9 mouse cellular contexts compared by ENCODE assay signal in the genomic region with DNA sequence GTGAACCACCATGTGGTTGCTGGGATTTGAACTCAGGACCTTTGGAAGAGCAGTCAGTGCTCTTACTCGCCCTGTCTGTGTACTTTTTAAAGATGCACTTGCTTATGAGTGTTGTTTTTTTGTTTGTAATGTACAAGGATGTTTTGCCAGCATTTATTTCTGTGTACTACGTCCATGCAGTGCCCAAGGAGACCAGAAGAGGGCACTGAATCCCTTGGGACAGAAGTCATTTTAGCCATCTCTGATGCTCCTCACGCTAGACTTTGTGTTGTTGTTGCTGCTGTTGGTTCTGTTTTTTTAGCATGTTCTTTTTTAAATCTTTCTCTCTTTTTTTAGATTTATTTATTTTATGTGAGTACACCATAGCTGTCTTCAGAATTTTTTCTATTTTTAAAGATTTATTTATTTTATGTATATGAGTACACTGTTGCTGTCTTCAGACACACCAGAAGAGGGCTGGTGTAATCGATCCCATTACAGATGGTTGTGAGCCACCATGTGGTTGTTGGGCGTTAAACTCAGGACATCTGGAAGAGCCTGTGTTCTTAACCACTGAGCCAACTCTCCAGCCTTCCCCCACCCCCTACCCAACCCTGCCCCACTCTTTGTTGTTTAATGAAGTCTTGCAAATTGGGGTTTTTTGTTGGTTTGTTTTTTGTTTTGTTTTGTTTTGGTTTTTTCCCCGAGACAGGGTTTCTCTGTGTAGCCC. TPM values are rescaled to one million over a fixed set of nuclear protein-coding genes. Genes with fewer than 3 reads are reported as not detected.
DNase-seq lines count a peak whose midpoint lies in the region; ATAC-seq and TF ChIP-seq lines count a peak whose summit lies in the region.
"Had no signal": no experiment of that assay in that cellular context is flagged by ENCODE, and none has a peak within 500 bp of the region (broad histone marks: within the 10 kb centered on the region; RNA-seq: fewer than 3 reads in every experiment).

No protein-coding gene starts in this region.

- DNase-seq in ES-CJ7 (ENCODE audit: low read depth, low spot score), result peak; percentile 75
- DNase-seq in adrenal gland, postnatal 36 days, result peak; percentile 67 to 72
- DNase-seq in hindlimb bud, embryonic 11.5 days (ENCODE audit: extremely low spot score, low read depth, low spot score), result peak; percentile 28
- peak; percentile 50 for DNase-seq in lung, adult 2 months
- peak; percentile 70 for DNase-seq in thymus, postnatal 14 days

- H3K4me2 ChIP-seq in intestine, postnatal 0 days (replicated peaks; ENCODE audit: low read depth), result no peak overlapping the region
- H3K4me2 ChIP-seq in intestine, embryonic 15.5 days (replicated peaks), result no peak overlapping the region
- H3K4me2 ChIP-seq: heart, embryonic 13.5 days had no signal

- H3K27me3 ChIP-seq in intestine, postnatal 0 days (replicated peaks; ENCODE audit: control insufficient read depth, insufficient read depth, low read length), result no peaks in the 10 kb centered on the region
- H3K27me3 ChIP-seq in intestine, embryonic 15.5 days (replicated peaks), result no peaks in the 10 kb centered on the region
- H3K27me3 ChIP-seq: heart, embryonic 13.5 days had no signal

- no peak overlapping the region for H3K27ac ChIP-seq in intestine, postnatal 0 days (ENCODE audit: low read depth, low read length)
- H3K27ac ChIP-seq in intestine, embryonic 15.5 days, result no peak overlapping the region
- H3K27ac ChIP-seq: heart, embryonic 13.5 days had no signal

- peaks cover 31% of the 10 kb centered on the region for H3K36me3 ChIP-seq in intestine, postnatal 0 days (ENCODE audit: control insufficient read depth, insufficient read depth)
- H3K36me3 ChIP-seq in intestine, embryonic 15.5 days, result peaks cover 7% of the 10 kb centered on the region; the same call in 1 of the 2 replicates

- no peaks in the 10 kb centered on the region for H3K4me1 ChIP-seq in intestine, postnatal 0 days (replicated peaks; ENCODE audit: control insufficient read depth, insufficient read depth, low read length)
- H3K4me1 ChIP-seq in intestine, embryonic 15.5 days (replicated peaks), result no peaks in the 10 kb centered on the region
- H3K4me1 ChIP-seq in lung, adult 2 months (ENCODE audit: control insufficient read depth, insufficient read depth, low read length), result no peaks in the 10 kb centered on the region
- H3K4me1 ChIP-seq: heart, embryonic 13.5 days had no signal

- TF ChIP-seq POLR2A in lung, adult 2 months (IDR thresholded peaks at IDR 0.05; ENCODE audit: borderline replicate concordance, extremely low read depth, low read depth, low read length), result no peak

- peak; percentile 83 for TF ChIP-seq CTCF in intestine, postnatal 0 days (IDR thresholded peaks at IDR 0.05; ENCODE audit: low read depth)
- TF ChIP-seq CTCF in lung, adult 2 months (IDR thresholded peaks at IDR 0.05; ENCODE audit: insufficient read depth, low read length), result peak; percentile 58; the same call in 1 of the 2 replicates

- H3K4me3 ChIP-seq in intestine, postnatal 0 days (ENCODE audit: low read depth, low read length), result no peak overlapping the region
- no peak overlapping the region for H3K4me3 ChIP-seq in intestine, embryonic 15.5 days (replicated peaks)
- no peak overlapping the region for H3K4me3 ChIP-seq in lung, adult 2 months (replicated peaks; ENCODE audit: extremely low read depth, low read depth, low read length)
- H3K4me3 ChIP-seq: heart, embryonic 13.5 days; myocyte had no signal

- WGBS in intestine, postnatal 0 days, result 40% methylated on average over 6 of the region's 6 CpGs
- WGBS in intestine, embryonic 15.5 days, result 51% methylated on average over 6 of the region's 6 CpGs
- 20% methylated on average over 6 of the region's 6 CpGs for WGBS in lung, adult 2 months

- H3K9me3 ChIP-seq in intestine, postnatal 0 days (ENCODE audit: control insufficient read depth), result no peaks in the 10 kb centered on the region
- H3K9me3 ChIP-seq in intestine, embryonic 15.5 days, result no peaks in the 10 kb centered on the region
- H3K9me3 ChIP-seq: heart, embryonic 13.5 days had no signal

- no peak for ATAC-seq in intestine, postnatal 0 days
- ATAC-seq in intestine, embryonic 15.5 days, result no peak; the same call in 1 of the 2 replicates

- H3K9ac ChIP-seq in intestine, postnatal 0 days (ENCODE audit: low read depth, low read length), result no peak overlapping the region
- no peak overlapping the region for H3K9ac ChIP-seq in intestine, embryonic 15.5 days
- H3K9ac ChIP-seq: heart, embryonic 13.5 days had no signal

RNA-seq across cellular contexts. Expression of gene Smim6, which starts 8.4 kb away (rescaled TPM):
- 29.6 and 32.9 TPM in 2 replicates for polyA plus RNA-seq in intestine, postnatal 0 days (2015; fragmentation: Nextera tagmentation; extraction: Ambion mirVana)
- polyA plus RNA-seq in intestine, embryonic 15.5 days (2015; fragmentation: Nextera tagmentation; extraction: Ambion mirVana), result 25.4 and 31.4 TPM in 2 replicates
- total RNA-seq in adrenal gland, postnatal 36 days (2021), result not detected
- polyA plus RNA-seq in lung, adult 2 months (2012; rRNA removed), result 8.5 and 9.1 TPM in 2 replicates

RNA-seq across cellular contexts. Expression of gene Sap30bp, which starts 12.8 kb away (rescaled TPM):
- polyA plus RNA-seq in intestine, postnatal 0 days (2015; fragmentation: Nextera tagmentation; extraction: Ambion mirVana), result 27.5 and 28.8 TPM in 2 replicates
- polyA plus RNA-seq in intestine, embryonic 15.5 days (2015; fragmentation: Nextera tagmentation; extraction: Ambion mirVana), result 31.6 and 38.2 TPM in 2 replicates
- 10 to 100 TPM; 40.8 to 42.5 TPM for total RNA-seq in adrenal gland, postnatal 36 days (2021)
- 18.8 and 23.0 TPM in 2 replicates for polyA plus RNA-seq in lung, adult 2 months (2012; rRNA removed)

RNA-seq across cellular contexts. Expression of gene Recql5, which starts 13.0 kb away (rescaled TPM):
- 6.8 and 8.2 TPM in 2 replicates for polyA plus RNA-seq in intestine, postnatal 0 days (2015; fragmentation: Nextera tagmentation; extraction: Ambion mirVana)
- 16.2 and 21.0 TPM in 2 replicates for polyA plus RNA-seq in intestine, embryonic 15.5 days (2015; fragmentation: Nextera tagmentation; extraction: Ambion mirVana)
- 10 to 100 TPM; 20.5 to 24.8 TPM for total RNA-seq in adrenal gland, postnatal 36 days (2021)
- polyA plus RNA-seq in lung, adult 2 months (2012; rRNA removed), result 14.5 and 18.0 TPM in 2 replicates

RNA-seq across cellular contexts. Expression of gene Smim5, which starts 20.5 kb away (rescaled TPM):
- 1.9 and 3.4 TPM in 2 replicates for polyA plus RNA-seq in intestine, postnatal 0 days (2015; fragmentation: Nextera tagmentation; extraction: Ambion mirVana)
- 1.6 and 3.0 TPM in 2 replicates for polyA plus RNA-seq in intestine, embryonic 15.5 days (2015; fragmentation: Nextera tagmentation; extraction: Ambion mirVana)
- total RNA-seq in adrenal gland, postnatal 36 days (2021), result under 1 TPM in 1 of 2 experiments, not detected in 1; 0.26 TPM
- 10.3 and 10.8 TPM in 2 replicates for polyA plus RNA-seq in lung, adult 2 months (2012; rRNA removed)

RNA-seq across cellular contexts. Expression of gene Itgb4, which starts 54.2 kb away (rescaled TPM):
- 16.6 and 17.8 TPM in 2 replicates for polyA plus RNA-seq in intestine, postnatal 0 days (2015; fragmentation: Nextera tagmentation; extraction: Ambion mirVana)
- 7.9 and 10.0 TPM in 2 replicates for polyA plus RNA-seq in intestine, embryonic 15.5 days (2015; fragmentation: Nextera tagmentation; extraction: Ambion mirVana)
- total RNA-seq in adrenal gland, postnatal 36 days (2021), result 1 to 10 TPM; 2.3 to 3.1 TPM
- 11.0 and 14.7 TPM in 2 replicates for polyA plus RNA-seq in lung, adult 2 months (2012; rRNA removed)
